Mouse (Mus musculus): ENCODE measurements around the gene Thrap3.
"Not testable (repeated sequence)": the region's sequence is repeated elsewhere in the genome, so short reads cannot be mapped to it uniquely, and the experiment has no call there.

DNA sequence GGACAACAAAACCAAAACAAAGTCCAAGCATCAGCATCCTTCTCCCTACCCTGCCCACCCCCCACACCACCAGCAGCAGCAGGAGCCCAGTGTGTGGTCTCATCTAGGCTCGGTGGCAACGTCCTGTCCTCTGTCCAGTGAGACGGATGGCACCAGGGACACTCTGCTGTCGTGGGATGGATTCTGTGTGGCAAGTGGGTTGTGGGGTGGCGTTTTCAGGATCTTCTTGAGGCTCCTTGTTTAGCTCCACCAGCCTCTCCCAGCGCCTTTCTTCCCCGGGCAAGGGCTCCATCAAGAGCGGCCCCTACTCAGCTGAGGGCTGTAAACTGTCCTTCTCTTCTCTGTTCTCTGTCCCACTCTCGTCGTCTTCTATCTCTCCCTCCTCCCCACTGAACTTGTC is 37.5 kb downstream of the Thrap3 start:
- TF ChIP-seq POLR2A (IDR thresholded peaks at IDR 0.05; ENCODE audit: borderline replicate concordance, extremely low read depth, insufficient read depth, insufficient read length, poor library complexity, severe bottlenecking); CTCF (IDR thresholded peaks at IDR 0.05; ENCODE audit: borderline replicate concordance, extremely low read depth, insufficient read depth, insufficient read length): not testable (repeated sequence)
